Mouse (Mus musculus): ENCODE measurements around the gene Ifrd1. TPM values are rescaled to one million over a fixed set of nuclear protein-coding genes. Genes with fewer than 3 reads are reported as not detected.

Gene Ifrd1
- polyA plus RNA-seq, 1 experiment, result 107 TPM

DNA sequence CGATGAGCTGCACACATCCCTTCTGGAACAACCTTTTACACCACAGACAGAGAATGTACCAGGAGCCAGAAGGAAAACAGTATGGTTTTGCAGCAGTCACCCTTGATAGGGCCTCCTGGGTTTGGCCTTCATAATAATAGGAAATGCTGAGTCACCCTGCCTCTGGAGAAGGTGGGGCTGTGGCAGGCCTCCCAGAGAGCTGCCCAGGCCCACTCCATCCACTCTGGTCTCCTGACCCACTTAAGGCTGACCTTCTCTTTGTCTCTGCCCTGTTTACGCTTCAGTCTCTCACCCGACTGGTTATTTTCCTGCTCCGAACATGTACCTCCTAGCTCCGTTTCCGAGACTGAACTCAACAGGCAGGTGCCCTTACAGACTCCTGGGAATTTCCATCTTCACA, 328 bp downstream of the Ifrd1 start:
- Histone ChIP-seq H3K4me3 (ENCODE audit: low read depth, low read length) (no peak overlapping the region), H3K27ac (ENCODE audit: insufficient read depth, low read length) (peak overlapping the region; percentile 2; the same call in 1 of the 2 replicates), H3K27me3 (ENCODE audit: control insufficient read depth, insufficient read depth, low read length, poor library complexity, severe bottlenecking) (no peaks in the 10 kb centered on the region), H3K9me3 (replicated peaks; ENCODE audit: control insufficient read depth, insufficient read depth, low read length, poor library complexity, severe bottlenecking) (no peaks in the 10 kb centered on the region), H3K4me1 (ENCODE audit: control insufficient read depth, insufficient read depth, low read length) (peaks cover 2% of the 10 kb centered on the region), H3K36me3 (ENCODE audit: control insufficient read depth, insufficient read depth, low read length, poor library complexity, severe bottlenecking) (no peaks in the 10 kb centered on the region), H3K9ac (ENCODE audit: low read depth, poor library complexity, severe bottlenecking) (no peak overlapping the region)
- no peak for TF ChIP-seq CTCF (IDR thresholded peaks at IDR 0.05; ENCODE audit: low read depth, low read length)
- peak; percentile 86 for TF ChIP-seq EP300 (IDR thresholded peaks at IDR 0.05; ENCODE audit: insufficient read depth, low read depth, low read length)

DNA sequence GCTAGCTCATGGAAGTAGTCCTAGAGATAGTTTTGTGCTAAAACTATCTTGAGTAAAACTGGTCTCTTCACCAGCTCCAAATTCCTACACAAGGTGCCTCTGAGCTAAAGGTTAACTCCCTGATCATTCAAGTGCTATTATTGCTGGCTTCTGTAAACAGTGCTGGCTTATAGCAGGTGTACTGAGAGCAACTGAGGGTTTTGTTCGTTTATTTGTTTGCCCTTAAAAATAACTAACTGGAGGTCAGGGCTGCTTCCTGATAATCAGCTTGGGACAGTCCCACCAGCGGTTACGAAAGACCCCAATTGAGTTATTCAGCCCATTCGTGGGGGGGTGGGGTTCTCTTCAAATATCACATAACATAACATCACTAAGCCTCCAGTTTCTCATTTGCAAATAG, 920 bp downstream of the Ifrd1 start:
- Histone ChIP-seq H3K4me1 (ENCODE audit: control insufficient read depth, insufficient read depth, low read length) (peaks cover 2% of the 10 kb centered on the region), H3K27me3 (ENCODE audit: control insufficient read depth, insufficient read depth, low read length, poor library complexity, severe bottlenecking) (no peaks in the 10 kb centered on the region), H3K27ac (ENCODE audit: insufficient read depth, low read length) (peak overlapping the region; percentile 2; the same call in 1 of the 2 replicates), H3K4me3 (ENCODE audit: low read depth, low read length) (no peak overlapping the region), H3K36me3 (ENCODE audit: control insufficient read depth, insufficient read depth, low read length, poor library complexity, severe bottlenecking) (no peaks in the 10 kb centered on the region), H3K9me3 (replicated peaks; ENCODE audit: control insufficient read depth, insufficient read depth, low read length, poor library complexity, severe bottlenecking) (no peaks in the 10 kb centered on the region), H3K9ac (ENCODE audit: low read depth, poor library complexity, severe bottlenecking) (0 out of 2 replicates have a peak overlapping the region, but pooled peaks have one; percentile 21)
- TF ChIP-seq EP300 (IDR thresholded peaks at IDR 0.05; ENCODE audit: insufficient read depth, low read depth, low read length) (no peak), CTCF (IDR thresholded peaks at IDR 0.05; ENCODE audit: low read depth, low read length) (no peak), POLR2A (IDR thresholded peaks at IDR 0.05; ENCODE audit: insufficient read depth, low read length) (no peak)

- no peaks in the 10 kb centered on the region for H3K36me3 ChIP-seq (ENCODE audit: control insufficient read depth, insufficient read depth, low read length, poor library complexity, severe bottlenecking)
- H3K9ac ChIP-seq (ENCODE audit: low read depth, poor library complexity, severe bottlenecking), result no peak overlapping the region
- H3K4me1 ChIP-seq (ENCODE audit: control insufficient read depth, insufficient read depth, low read length), result no peaks in the 10 kb centered on the region
- H3K27ac ChIP-seq (ENCODE audit: insufficient read depth, low read length), result no peak overlapping the region
- no peak overlapping the region for H3K4me3 ChIP-seq (ENCODE audit: low read depth, low read length)
- H3K27me3 ChIP-seq (ENCODE audit: control insufficient read depth, insufficient read depth, low read length, poor library complexity, severe bottlenecking), result no peaks in the 10 kb centered on the region
- TF ChIP-seq EP300 (IDR thresholded peaks at IDR 0.05; ENCODE audit: insufficient read depth, low read depth, low read length), result no peak
- TF ChIP-seq POLR2A (IDR thresholded peaks at IDR 0.05; ENCODE audit: insufficient read depth, low read length), result no peak
- no peak for TF ChIP-seq CTCF (IDR thresholded peaks at IDR 0.05; ENCODE audit: low read depth, low read length)
- H3K9me3 ChIP-seq (replicated peaks; ENCODE audit: control insufficient read depth, insufficient read depth, low read length, poor library complexity, severe bottlenecking), result no peaks in the 10 kb centered on the region
Observed at GRCm38 (mm10) chr12:40245434-40245970, 2.8 kb downstream of the Ifrd1 start.

DNA sequence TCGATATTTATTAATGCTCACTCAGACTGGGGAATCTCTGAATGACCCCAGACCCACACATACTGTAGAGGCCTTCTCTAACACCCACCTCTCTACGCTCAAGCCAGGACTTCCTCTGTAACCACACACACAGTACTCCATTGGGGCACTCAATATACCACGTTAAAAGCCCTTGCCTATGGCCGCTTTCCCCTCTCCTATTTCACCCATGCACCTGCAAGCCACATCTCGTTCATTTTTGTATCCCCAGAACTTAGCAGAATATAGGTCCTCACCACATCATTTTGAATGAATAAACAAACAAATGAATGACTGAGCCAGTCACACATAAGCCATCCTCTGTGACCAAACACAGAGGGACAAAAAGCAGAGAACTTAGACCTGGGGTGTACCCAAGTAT, 3.4 kb downstream of the Ifrd1 start:
- H3K4me3 ChIP-seq (ENCODE audit: low read depth, low read length), result no peak overlapping the region
- H3K9me3 ChIP-seq (replicated peaks; ENCODE audit: control insufficient read depth, insufficient read depth, low read length, poor library complexity, severe bottlenecking), result no peaks in the 10 kb centered on the region
- H3K27ac ChIP-seq (ENCODE audit: insufficient read depth, low read length), result no peak overlapping the region
- no peaks in the 10 kb centered on the region for H3K36me3 ChIP-seq (ENCODE audit: control insufficient read depth, insufficient read depth, low read length, poor library complexity, severe bottlenecking)
- TF ChIP-seq POLR2A (IDR thresholded peaks at IDR 0.05; ENCODE audit: insufficient read depth, low read length) (no peak), EP300 (IDR thresholded peaks at IDR 0.05; ENCODE audit: insufficient read depth, low read depth, low read length) (no peak), CTCF (IDR thresholded peaks at IDR 0.05; ENCODE audit: low read depth, low read length) (no peak)
- no peaks in the 10 kb centered on the region for H3K4me1 ChIP-seq (ENCODE audit: control insufficient read depth, insufficient read depth, low read length)
- H3K27me3 ChIP-seq (ENCODE audit: control insufficient read depth, insufficient read depth, low read length, poor library complexity, severe bottlenecking), result no peaks in the 10 kb centered on the region
- no peak overlapping the region for H3K9ac ChIP-seq (ENCODE audit: low read depth, poor library complexity, severe bottlenecking)

- Histone ChIP-seq H3K4me3 (ENCODE audit: low read depth, low read length) (no peak overlapping the region), H3K36me3 (ENCODE audit: control insufficient read depth, insufficient read depth, low read length, poor library complexity, severe bottlenecking) (no peaks in the 10 kb centered on the region), H3K27me3 (ENCODE audit: control insufficient read depth, insufficient read depth, low read length, poor library complexity, severe bottlenecking) (no peaks in the 10 kb centered on the region), H3K4me1 (ENCODE audit: control insufficient read depth, insufficient read depth, low read length) (no peaks in the 10 kb centered on the region), H3K27ac (ENCODE audit: insufficient read depth, low read length) (no peak overlapping the region), H3K9ac (ENCODE audit: low read depth, poor library complexity, severe bottlenecking) (no peak overlapping the region), H3K9me3 (replicated peaks; ENCODE audit: control insufficient read depth, insufficient read depth, low read length, poor library complexity, severe bottlenecking) (no peaks in the 10 kb centered on the region)
- TF ChIP-seq EP300 (IDR thresholded peaks at IDR 0.05; ENCODE audit: insufficient read depth, low read depth, low read length) (no peak), CTCF (IDR thresholded peaks at IDR 0.05; ENCODE audit: low read depth, low read length) (no peak), POLR2A (IDR thresholded peaks at IDR 0.05; ENCODE audit: insufficient read depth, low read length) (no peak)
Observed at GRCm38 (mm10) chr12:40243821-40244221, 4.5 kb downstream of the Ifrd1 start.

DNA sequence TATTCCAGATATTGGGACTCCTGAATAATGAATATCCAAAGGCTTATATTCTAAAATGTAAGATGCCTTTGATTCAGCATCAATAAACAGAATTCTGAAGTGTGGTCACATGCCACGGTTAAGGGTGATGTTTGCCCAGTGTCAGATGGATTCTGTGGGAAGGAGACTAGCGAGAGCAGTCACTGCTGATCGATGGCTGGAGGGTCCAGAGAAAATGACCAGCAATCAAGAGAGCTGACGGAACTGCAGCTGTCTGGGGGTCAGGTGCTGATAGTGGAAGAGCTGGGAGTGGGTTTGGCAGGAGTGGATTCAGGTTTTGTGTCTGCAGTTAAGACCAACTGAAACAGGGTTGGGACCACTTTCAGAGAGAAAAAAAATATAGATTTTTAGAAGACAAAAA, 5.1 kb downstream of the Ifrd1 start:
- TF ChIP-seq CTCF (IDR thresholded peaks at IDR 0.05; ENCODE audit: low read depth, low read length) (no peak), EP300 (IDR thresholded peaks at IDR 0.05; ENCODE audit: insufficient read depth, low read depth, low read length) (no peak), POLR2A (IDR thresholded peaks at IDR 0.05; ENCODE audit: insufficient read depth, low read length) (no peak)
- Histone ChIP-seq H3K9me3 (replicated peaks; ENCODE audit: control insufficient read depth, insufficient read depth, low read length, poor library complexity, severe bottlenecking) (no peaks in the 10 kb centered on the region), H3K36me3 (ENCODE audit: control insufficient read depth, insufficient read depth, low read length, poor library complexity, severe bottlenecking) (no peaks in the 10 kb centered on the region), H3K4me1 (ENCODE audit: control insufficient read depth, insufficient read depth, low read length) (no peaks in the 10 kb centered on the region), H3K4me3 (ENCODE audit: low read depth, low read length) (no peak overlapping the region), H3K9ac (ENCODE audit: low read depth, poor library complexity, severe bottlenecking) (no peak overlapping the region), H3K27ac (ENCODE audit: insufficient read depth, low read length) (no peak overlapping the region), H3K27me3 (ENCODE audit: control insufficient read depth, insufficient read depth, low read length, poor library complexity, severe bottlenecking) (no peaks in the 10 kb centered on the region)
